Mouse (Mus musculus): Measurements from ENCODE around the gene Cpxm2.

- no peak for TF ChIP-seq CTCF (IDR thresholded peaks at IDR 0.05)
- TF ChIP-seq EP300 (IDR thresholded peaks at IDR 0.05), result no peak
Measured at GRCm38 (mm10) chr7:132172220-132172619, 17.7 kb upstream of the Cpxm2 start.

Measured in lung, postnatal 0 days (tissue).